Mouse (Mus musculus): ENCODE results near the gene Fam198a. TPM values are rescaled to one million over a fixed set of nuclear protein-coding genes. Genes with fewer than 3 reads are reported as not detected.
"Not testable (repeated sequence)": the region's sequence is repeated elsewhere in the genome, so short reads cannot be mapped to it uniquely, and the experiment has no call there.

Gene Fam198a
- total RNA-seq, 2 experiments from 2014 or later, result 1.3 TPM; not detected in 1

DNA sequence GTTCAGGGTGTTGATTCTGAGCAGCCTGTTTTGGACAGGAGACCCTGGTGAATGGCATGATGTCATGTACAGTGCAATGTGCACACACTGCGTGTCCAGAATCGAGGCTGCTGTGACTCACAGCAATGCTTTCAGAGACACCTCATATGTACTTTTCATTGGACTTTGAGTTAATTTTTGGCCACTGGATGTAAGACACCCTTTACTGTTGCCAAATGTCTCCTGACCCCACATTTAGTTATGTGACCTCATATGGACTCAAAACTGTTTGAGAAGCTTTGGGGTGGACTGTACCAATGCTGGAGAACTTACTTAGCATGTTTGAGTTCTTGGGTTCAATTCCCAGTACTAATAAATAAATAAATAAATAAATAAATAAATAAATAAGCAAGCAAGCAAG lies 60.0 kb downstream of the Fam198a start:
- ATAC-seq (replicated peaks; ENCODE audit: low FRiP score, low TSS enrichment, poor library complexity, severe bottlenecking), result no peak

DNA sequence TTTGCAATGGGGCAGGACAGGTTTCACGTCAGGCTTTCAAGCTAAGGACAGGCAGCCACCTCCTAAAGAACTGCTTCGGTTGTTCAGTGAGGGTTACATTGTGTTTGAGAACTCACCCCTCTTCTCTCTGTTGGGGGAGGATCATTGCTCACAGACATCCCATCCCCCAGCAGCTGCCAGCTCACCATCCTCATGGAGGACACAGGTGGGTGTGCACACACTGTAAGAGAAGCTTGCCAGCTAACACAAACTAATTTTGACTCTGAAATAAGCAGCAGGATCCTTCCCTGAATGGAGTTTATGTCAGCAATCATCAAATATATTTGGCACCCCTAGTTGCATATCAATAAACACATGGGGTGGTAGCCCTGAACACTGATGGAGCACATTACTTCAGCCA lies 62.0 kb downstream of the Fam198a start:
- ATAC-seq (replicated peaks; ENCODE audit: low FRiP score, low TSS enrichment, poor library complexity, severe bottlenecking), result no peak

DNA sequence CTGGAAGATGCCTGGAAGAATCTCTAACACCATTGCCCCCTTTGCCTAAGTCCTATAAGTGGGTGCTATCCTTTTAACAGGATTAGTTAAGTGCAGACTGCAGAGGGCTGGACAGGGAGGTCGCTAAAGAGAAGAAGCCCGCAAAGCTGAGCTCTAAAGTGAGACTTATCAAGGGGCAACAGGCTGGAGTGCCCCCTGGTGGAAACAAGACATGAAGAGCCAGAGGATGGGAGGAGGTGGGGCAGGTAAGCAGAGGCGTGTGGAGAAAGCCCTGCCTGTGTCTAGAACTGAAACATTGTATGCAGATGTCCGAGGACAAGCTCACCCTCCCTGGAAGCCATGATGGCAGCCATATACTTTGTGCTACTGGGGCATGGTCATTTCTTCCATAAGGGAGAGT lies 62.8 kb downstream of the Fam198a start:
- ATAC-seq (replicated peaks; ENCODE audit: low FRiP score, low TSS enrichment, poor library complexity, severe bottlenecking), result no peak

DNA sequence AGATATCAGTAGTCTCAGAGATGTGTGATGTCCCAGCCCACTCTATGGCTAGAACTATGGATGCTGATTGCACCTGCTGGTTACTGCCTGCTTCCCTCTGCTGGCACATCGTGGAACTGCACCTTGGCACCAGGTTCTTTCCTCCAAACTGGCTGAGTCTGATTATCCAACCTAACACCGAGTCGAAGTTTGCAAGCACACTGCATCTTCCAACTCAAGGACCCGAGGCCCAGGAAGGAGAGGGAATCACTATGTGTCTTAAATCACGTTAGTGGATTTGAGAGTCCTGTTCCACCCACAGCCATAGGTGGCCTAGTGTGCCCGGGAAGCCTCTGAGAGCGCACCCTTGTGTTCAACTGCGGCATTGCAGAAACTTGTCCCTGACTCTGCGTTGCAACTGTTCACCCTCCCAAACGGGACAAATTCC lies 63.5 kb downstream of the Fam198a start:
- ATAC-seq (replicated peaks; ENCODE audit: low FRiP score, low TSS enrichment, poor library complexity, severe bottlenecking), result peak; percentile 96

DNA sequence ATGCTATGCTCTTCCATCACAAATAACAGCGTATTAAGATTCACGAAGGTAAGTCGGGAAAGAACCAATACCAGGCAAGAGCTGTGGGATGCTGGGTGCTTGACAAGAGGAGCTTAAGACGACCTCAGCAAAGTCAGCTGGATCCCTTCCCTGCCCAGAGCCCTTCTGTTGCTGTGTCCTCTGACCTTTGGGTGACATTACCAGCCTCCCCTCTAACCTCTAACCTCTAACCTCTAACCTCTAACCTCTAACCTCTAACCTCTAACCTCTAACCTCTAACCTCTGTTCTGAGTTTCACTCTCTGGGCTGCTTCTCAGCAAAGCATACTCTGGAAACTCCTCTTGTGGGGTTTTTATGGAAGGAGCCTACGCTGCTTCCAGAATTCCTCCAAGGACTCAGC lies 67.3 kb downstream of the Fam198a start:
- ATAC-seq (replicated peaks; ENCODE audit: low FRiP score, low TSS enrichment, poor library complexity, severe bottlenecking), result no peak

DNA sequence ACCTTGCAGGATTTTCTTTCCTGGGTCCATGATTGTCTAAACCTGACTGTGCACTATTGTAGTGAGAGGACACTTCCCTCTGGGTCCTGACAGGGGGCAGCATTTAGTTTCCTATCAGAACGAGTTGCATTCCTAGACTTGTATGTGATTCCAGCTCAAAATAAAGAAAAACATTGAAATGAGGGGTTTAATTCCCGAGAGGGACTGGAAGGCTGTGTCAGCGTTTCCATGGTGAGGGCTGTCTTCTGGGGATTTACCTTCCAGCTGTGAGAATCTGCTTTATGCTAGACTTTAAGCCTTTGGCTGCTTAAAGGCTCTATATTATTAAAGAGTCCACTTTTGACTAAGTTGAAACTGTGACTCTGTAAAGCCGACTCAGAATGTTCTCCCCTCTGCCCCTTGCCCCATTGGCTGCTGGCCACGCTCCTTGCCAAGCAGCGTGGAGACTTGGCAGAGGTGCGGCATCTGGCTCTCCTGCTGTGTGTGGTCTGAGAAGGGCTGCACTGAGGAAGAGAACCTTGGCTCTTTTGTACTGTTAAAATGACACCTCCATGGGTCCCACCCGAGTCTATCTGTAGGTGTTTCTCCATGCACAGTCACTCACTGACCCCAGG lies 68.1 kb downstream of the Fam198a start:
- ATAC-seq (replicated peaks; ENCODE audit: low FRiP score, low TSS enrichment, poor library complexity, severe bottlenecking), result no peak

DNA sequence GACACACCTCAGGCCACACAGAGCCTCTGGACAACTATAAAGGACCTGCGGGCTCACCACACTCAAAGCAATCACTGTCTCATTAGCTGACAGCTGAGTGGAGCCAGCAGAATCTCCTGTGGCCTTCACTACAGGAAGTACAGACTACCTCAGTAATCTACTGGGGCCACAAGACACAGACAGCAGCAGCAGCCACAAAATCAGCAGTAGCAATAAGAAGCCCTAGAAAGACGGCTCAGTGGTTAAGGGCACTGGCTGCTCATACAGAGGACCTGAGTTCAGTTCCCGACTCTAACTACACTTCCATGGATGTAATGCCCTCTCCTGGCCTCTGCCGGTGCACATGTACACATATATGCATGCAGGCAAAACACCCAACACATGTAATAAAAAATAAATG lies 69.5 kb downstream of the Fam198a start:
- no peak for ATAC-seq (replicated peaks; ENCODE audit: low FRiP score, low TSS enrichment, poor library complexity, severe bottlenecking)

DNA sequence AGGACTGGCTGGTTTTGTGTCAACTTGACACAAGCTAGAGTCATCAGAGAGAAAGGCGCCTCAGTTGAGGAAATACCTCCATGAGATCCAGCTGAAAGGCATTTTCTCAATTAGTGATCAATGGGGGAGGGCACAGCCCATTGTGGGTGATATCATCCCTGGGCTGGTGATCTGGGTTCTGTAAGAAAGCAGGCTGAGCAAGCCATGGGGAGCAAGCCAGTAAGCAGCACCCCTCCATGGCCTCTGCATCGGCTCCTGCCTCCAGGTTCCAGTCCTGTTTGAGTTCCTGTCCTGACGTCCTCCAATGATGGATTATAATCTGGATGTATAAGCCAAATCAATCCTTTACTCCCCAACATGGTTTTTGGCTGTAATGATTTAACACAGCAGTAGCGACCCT lies 70.4 kb downstream of the Fam198a start:
- ATAC-seq (replicated peaks; ENCODE audit: low FRiP score, low TSS enrichment, poor library complexity, severe bottlenecking), result not testable (repeated sequence)

DNA sequence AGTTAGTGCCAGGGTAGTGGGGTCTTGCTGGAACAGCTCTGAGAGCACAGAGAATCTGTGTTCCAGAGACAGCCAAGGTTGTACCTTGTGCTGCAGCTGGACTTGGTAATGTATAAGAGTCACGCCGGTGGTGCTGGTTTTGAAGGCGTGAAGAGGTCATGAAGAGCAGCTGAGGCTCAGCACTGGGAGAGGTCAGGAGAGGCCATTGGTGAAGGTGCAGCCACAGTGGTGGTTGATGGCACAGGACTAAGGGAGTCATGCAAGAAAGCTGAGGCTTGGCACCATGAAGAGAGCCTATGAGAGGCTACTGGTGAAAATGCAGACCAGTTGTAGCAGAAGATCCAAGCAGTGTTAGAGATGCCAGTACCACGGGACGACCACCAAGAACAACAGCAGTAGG lies 70.8 kb downstream of the Fam198a start:
- no peak for ATAC-seq (replicated peaks; ENCODE audit: low FRiP score, low TSS enrichment, poor library complexity, severe bottlenecking)

DNA sequence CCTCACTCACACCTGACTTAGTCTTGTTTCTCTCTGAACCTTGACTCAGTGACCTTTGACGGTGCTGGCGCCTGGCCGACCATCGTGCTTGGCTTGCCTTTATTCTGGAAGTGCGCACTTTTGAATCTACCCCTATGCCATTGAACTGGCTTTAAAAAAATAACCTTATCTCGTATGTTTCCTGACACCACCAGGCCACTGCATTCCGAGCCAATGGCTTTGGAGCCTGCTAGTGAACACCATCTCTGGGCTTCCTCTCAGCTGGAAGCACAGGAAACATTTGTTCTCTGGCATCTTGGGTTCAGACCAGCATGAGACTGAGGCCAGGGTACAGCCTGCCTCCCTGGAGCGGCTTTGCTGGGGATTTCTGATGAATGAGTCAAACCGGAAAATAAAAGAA lies 72.0 kb downstream of the Fam198a start:
- ATAC-seq (replicated peaks; ENCODE audit: low FRiP score, low TSS enrichment, poor library complexity, severe bottlenecking), result no peak

DNA sequence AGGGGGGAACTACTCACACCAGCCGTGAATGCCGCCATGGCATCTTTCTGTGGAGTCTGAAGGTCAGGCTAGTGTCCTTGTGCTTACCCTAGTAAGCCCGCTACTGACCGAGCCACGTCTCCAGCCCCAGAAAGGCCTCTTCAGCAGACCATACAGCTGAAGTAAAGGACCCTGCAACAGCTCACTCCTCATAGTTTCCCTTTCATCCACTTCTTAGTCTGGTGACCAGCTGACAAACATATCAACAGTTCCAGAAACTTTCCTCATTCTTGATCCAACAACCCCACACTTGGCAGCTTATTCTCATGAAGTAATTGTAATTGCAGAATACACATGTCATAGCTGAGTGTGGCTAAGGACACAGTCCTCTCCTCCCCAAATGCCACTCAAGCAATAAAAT lies 73.1 kb downstream of the Fam198a start:
- no peak for ATAC-seq (replicated peaks; ENCODE audit: low FRiP score, low TSS enrichment, poor library complexity, severe bottlenecking)

DNA sequence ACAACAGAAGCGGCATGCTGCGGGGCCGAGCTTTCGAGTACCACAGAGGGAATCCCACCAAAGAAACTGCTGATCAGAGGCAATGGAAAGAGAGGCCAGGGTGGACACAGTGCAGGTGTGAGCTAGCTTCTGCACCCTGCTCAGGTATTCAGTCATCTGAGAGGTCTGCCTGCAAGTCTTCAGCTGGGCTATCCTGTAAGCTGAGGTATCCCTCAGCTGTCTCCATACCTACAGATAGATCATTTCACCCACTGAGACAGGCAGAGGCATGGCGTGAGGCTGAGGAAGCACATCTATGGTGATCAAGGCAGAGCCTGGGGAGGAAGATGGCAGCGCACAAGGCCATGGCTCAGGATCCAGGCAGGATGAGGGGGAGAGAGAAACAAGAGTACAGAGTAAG lies 73.6 kb downstream of the Fam198a start:
- ATAC-seq (replicated peaks; ENCODE audit: low FRiP score, low TSS enrichment, poor library complexity, severe bottlenecking), result no peak

DNA sequence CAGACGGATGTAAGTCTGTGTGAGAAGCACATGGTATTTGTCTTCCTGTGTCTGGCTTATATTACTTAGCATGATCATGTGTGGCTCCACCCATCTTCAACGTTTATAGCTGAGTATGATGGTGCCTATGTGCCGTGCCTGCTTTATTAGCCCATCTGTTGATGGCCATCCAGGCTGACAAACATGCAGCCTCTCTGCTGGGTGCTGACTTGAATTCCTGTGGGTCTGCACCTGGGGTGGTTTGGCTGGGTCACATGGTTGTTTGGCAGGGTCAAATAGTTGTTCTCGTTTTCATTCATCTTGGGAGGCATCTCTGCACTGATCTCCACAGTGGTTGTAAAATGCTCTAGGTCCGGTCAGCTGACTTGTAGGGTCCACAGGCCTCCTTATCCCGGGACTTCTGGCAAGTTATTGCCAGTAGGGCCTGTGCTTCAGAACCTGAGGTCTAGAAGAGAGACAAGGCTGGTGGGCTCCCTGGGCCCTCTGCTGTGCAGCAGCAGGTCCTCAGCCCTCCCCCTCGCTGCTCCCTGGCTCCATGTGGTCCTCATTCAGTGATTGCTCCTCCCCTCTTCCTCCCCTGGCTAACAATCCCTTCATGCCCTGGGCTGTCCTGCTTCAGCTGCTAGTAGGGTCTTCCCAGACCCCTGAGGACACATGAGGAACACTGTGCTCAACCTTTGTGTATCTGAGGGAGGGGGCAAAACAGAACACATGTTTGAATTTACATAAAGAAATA lies 75.2 kb downstream of the Fam198a start:
- ATAC-seq (replicated peaks; ENCODE audit: low FRiP score, low TSS enrichment, poor library complexity, severe bottlenecking), result no peak

DNA sequence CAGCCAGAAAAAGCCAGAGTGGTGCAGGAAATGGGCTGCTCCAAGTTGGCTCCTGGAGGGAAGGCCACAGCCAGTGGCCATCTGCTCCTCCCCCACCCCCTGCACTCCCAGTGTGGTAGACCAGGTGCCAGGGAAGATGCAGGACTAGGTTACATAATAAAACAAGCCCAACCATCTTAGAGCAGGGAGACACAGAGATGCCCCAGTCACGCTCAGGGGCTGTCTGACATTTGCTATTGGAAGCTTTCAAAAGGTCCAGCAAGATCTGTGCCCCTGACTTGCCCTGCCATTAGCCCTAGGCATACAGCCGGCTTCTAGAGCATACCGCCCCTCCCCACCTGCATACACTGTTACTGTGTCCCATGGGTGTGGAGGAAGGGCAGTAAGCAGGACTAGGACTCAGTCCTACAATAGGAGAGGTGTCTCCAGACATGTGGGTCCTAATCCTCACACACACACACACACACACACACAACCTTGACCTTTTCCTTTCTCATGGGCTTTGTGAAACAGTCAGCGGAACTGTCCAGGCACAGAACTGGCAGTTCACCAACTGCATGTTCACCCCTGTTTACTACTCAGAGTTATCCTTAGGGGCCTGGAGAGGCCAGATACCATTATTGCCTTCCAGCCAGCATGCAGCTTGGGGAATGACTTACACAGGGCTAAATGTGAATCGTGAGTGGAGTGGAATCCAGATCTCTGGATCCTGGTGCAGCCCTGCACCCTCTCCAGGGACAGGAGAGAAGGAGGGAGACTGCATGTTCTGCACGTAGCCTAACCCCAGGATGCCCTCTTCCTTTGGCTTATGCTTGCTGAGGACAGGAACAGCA lies 76.5 kb downstream of the Fam198a start:
- no peak for ATAC-seq (replicated peaks; ENCODE audit: low FRiP score, low TSS enrichment, poor library complexity, severe bottlenecking)

DNA sequence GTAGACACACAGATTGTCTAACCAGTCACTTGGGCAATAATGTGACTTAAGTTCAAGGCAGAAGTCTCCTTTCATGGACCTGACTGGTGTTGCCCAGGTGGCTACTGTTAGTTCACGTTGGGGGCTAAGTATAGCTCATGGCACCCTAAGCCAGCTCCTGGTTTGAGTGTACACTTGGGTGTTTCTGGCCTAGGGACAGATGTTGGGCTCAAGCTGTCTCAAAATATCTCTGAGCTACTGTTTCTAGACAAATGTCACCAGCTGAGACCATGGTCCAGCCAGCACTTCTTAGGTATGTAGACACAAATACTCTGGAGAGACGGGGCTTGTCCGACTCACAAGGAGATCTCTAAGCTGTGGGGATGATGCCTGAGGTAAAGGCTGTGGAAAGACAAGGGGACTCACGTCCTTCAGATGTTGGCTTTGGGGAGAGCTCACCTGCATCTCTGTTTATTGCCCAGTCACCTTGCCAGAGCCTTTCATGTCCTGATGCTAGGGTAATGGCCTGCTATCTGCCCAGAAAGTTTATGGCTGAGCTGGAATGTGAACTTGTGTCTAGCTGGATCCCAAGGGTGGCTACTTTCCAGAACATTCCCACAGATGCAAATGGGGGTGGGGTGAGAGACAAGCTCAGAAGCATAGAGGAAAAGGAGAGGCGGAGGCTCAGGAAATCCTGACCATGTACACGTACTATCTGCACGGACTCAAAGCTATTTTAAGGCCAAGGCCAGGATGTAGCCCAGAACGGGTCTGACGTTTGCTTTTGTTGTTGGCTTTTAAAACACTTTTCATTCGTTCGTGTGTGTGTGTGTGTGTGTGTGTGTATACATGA lies 77.3 kb downstream of the Fam198a start:
- no peak for ATAC-seq (replicated peaks; ENCODE audit: low FRiP score, low TSS enrichment, poor library complexity, severe bottlenecking)

DNA sequence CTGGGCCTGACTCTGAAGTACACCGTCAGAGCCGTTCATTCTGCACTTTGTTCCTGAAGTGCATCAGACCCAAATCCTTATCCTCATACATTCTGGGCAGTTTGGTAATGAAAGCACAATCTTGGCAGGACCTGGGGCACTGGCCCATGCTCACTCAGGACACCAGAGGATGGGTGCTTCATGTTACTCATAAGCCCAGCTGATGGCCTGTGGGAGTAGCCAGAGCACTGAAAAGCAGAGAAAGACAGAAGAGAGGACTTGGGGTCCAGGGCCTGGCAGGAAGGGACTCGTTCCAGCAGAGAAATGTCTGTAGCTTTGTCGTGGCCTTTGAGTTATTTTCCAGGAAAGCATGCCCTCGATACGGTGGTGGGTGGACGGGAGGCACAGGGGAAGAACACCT lies 79.0 kb downstream of the Fam198a start:
- ATAC-seq (replicated peaks; ENCODE audit: low FRiP score, low TSS enrichment, poor library complexity, severe bottlenecking), result no peak

Data from megakaryocyte-erythroid progenitor cell, adult 5-6 weeks (primary cell).